Mouse (Mus musculus) neural tube, embryonic 11.5 days (tissue): ENCODE measurements around the gene Gm42906. TPM values are rescaled to one million over a fixed set of nuclear protein-coding genes. Genes with fewer than 3 reads are reported as not detected.

Experiments
- ATAC-seq: fragments of 200-750 bp; cut with Nextera tagmentation; 2 replicates; pipeline ENCODE4 v1.8.0; 2017; ENCODE audit warnings: moderate number of reproducible peaks, mild to moderate bottlenecking, moderate TSS enrichment, moderate library complexity; ENCODE audit not compliant: insufficient read depth, low FRiP score, low TSS enrichment
- DNase-seq: peaks from one replicate; pipeline ENCODE4 v3.0.0-alpha.2; 2015; ENCODE audit warnings: low spot score
- H3K27ac ChIP-seq: fragments of 300-500 bp; sonication (generic); 2 replicates; pipeline ENCODE4 v1.5.1; 2014; ENCODE audit warnings: low read depth, mild to moderate bottlenecking, low read length
- H3K27me3 ChIP-seq: fragments of 300-500 bp; sonication (generic); 2 replicates; pipeline ENCODE4 v1.6.1; 2014; ENCODE audit warnings: mild to moderate bottlenecking, low read length, mixed read lengths; ENCODE audit not compliant: control insufficient read depth, insufficient read depth
- H3K36me3 ChIP-seq: fragments of 300-500 bp; sonication (generic); 2 replicates; pipeline ENCODE4 v1.6.1; 2014; ENCODE audit warnings: mild to moderate bottlenecking, low read length, moderate library complexity, mixed read lengths; ENCODE audit not compliant: control insufficient read depth, insufficient read depth
- H3K4me1 ChIP-seq: fragments of 300-500 bp; sonication (generic); 2 replicates; pipeline ENCODE4 v1.6.1; 2014; ENCODE audit warnings: low read length, mixed read lengths; ENCODE audit not compliant: control insufficient read depth, insufficient read depth
- H3K4me2 ChIP-seq: fragments of 300-500 bp; sonication (generic); 2 replicates; pipeline ENCODE4 v1.6.1; 2014; ENCODE audit warnings: low read depth, mild to moderate bottlenecking, moderate library complexity
- H3K4me3 ChIP-seq: fragments of 300-500 bp; sonication (generic); 2 replicates; pipeline ENCODE4 v1.5.1; 2014; ENCODE audit warnings: low read depth, low read length
- H3K9ac ChIP-seq: fragments of 300-500 bp; sonication (generic); 2 replicates; pipeline ENCODE4 v1.6.1; 2014; ENCODE audit warnings: mild to moderate bottlenecking, low read length
- H3K9me3 ChIP-seq: fragments of 300-500 bp; sonication (generic); 2 replicates; pipeline ENCODE4 v1.6.1; 2016; ENCODE audit warnings: low read length; ENCODE audit not compliant: control insufficient read depth
- WGBS: fragments of 180-500 bp; shearing (Covaris S2); extraction: QIAGEN DNeasy Blood & Tissue Kit; methylation state at CpG from one replicate; pipeline ENCODE4 v1.1.7; 2014; 5-methylcytosine and 5-hydroxymethylcytosine counted together
- polyA plus RNA-seq: library from polyadenylated mRNA; unstranded; fragments of >200 nt; fragmentation: Nextera tagmentation; extraction: Ambion mirVana; gene quantifications from 2 replicates; pipeline ENCODE4 v1.2.1, GENCODE M21; 2014

Gene Gm42906
- polyA plus RNA-seq: not detected in 2 replicates

DNA sequence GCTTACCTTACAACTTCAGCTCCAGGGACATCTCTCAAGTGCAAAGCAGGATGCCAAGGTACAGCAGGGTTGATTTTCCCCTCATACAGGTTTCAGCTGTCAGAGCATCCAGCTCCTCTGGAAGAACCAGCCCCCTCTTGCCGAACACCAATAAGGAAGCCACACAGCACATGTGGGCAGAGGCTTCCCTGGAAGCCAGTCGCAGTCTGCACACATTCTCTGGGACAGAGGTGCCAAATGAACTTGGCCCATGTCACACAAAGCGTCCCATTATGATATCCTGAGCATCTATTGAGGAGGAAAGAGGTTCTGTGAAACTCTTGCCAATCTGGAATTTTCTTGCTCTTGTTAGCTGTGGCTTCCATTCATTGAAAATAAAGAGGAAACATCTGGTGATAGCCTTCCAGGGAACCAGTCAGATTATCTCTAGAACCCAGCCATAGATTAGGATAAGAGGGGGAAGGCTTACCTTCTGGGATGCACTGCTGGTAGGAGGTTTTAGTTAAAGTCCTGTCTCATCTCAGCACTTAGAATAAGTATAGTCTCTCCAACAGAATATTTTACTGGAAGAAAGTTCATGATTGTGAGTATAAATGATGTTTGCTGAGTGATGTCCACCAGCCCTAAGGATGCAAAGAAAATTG is at the start of gene Gm42906:
Gm42906 (minus strand) TSS at position 51 of the 644 bp plus-strand sequence.
- H3K4me2 ChIP-seq: no peak within 1 kb of the TSS
- H3K9me3 ChIP-seq: no peaks in the 10 kb centered on the region
- no peak within 1 kb of the TSS for H3K27ac ChIP-seq
- 77% methylated on average over 3 of the region's 3 CpGs for WGBS
- H3K36me3 ChIP-seq: no peaks in the 10 kb centered on the region
- H3K4me3 ChIP-seq: no peak within 1 kb of the TSS
- H3K9ac ChIP-seq: no peak within 1 kb of the TSS
- DNase-seq (no peak), ATAC-seq (no peak)
- H3K4me1 ChIP-seq: no peaks in the 10 kb centered on the region
- H3K27me3 ChIP-seq: no peaks in the 10 kb centered on the region

DNA sequence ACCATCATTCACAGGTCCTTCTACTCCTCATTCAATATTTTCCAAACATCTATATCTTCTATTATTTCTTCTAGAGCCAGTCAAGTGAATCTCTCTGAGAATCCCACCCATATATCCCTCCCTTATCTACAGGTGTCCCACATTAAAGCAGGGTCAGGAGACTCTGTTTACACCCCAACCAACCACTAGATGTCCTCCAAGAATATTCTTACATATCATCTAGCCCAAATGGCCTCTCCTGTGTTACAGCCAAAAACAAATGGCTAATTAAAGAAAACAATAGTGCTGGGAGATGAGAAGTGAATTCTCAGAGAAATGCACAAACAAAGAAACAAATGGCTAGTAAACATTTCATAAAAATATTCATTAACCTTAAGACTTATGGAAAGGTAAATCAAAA is 17.7 kb upstream of the Gm42906 start:
- no peaks in the 10 kb centered on the region for H3K36me3 ChIP-seq
- ATAC-seq: no peak
- H3K4me2 ChIP-seq: no peak overlapping the region

DNA sequence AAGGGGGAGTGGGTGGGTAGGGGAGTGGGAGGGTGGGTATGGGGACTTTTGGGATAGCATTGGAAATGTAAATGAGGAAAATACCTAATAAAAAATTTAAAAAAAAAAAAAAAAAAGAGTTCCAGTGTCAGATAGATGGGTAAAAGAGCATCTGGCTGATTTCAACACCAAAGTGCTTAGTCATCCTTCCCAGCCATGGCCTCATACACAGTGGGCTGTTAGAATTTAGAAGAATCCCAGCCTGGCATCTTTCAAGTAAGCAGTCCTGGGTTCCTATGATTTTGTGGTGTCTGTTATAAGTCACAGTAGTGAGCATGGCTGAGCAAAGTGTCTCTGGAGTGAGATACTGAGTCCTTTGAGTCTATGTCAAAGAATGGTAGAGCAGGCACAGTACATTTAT is 7.1 kb upstream of the Gm42906 start:
- Histone ChIP-seq H3K4me1 (no peaks in the 10 kb centered on the region), H3K9me3 (no peaks in the 10 kb centered on the region), H3K27me3 (no peaks in the 10 kb centered on the region), H3K36me3 (no peaks in the 10 kb centered on the region), H3K9ac (no peak overlapping the region), H3K4me2 (no peak overlapping the region), H3K4me3 (no peak overlapping the region), H3K27ac (no peak overlapping the region)
- ATAC-seq (no peak), DNase-seq (no peak)

More for the DNA sequence above, 17.7 kb upstream of the Gm42906 start:
- no peaks in the 10 kb centered on the region for H3K9me3 ChIP-seq
- H3K27me3 ChIP-seq: no peaks in the 10 kb centered on the region
- H3K9ac ChIP-seq: no peak overlapping the region
- H3K4me3 ChIP-seq: no peak overlapping the region
- no peak overlapping the region for H3K27ac ChIP-seq
- no peak for DNase-seq
- no peaks in the 10 kb centered on the region for H3K4me1 ChIP-seq

DNA sequence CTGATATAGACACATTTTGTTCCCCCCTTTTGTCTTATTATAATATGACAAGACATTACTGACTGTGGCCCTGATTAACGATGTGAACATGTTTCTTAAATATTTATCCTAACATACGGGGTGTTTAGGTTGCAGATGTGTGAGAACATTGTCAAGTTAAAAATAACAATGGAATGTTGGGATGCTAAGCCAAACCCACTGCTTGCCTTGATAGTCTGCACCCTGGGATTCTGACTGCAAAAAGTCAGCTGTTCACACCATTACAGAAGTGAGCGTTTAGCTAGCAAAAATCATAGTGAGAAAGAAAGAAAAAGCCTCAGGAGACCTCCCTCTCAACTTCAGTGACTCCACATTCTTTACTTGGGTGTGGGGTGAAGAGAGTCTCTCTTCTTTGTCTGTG is 1.5 kb downstream of the Gm42906 start:
- H3K4me1 ChIP-seq: no peaks in the 10 kb centered on the region
- 74% methylated on average over 3 of the region's 3 CpGs for WGBS
- no peak overlapping the region for H3K9ac ChIP-seq
- no peak overlapping the region for H3K4me2 ChIP-seq
- no peaks in the 10 kb centered on the region for H3K36me3 ChIP-seq
- H3K27me3 ChIP-seq: no peaks in the 10 kb centered on the region
- ATAC-seq (no peak), DNase-seq (no peak)
- H3K27ac ChIP-seq: no peak overlapping the region
- no peaks in the 10 kb centered on the region for H3K9me3 ChIP-seq
- H3K4me3 ChIP-seq: no peak overlapping the region

DNA sequence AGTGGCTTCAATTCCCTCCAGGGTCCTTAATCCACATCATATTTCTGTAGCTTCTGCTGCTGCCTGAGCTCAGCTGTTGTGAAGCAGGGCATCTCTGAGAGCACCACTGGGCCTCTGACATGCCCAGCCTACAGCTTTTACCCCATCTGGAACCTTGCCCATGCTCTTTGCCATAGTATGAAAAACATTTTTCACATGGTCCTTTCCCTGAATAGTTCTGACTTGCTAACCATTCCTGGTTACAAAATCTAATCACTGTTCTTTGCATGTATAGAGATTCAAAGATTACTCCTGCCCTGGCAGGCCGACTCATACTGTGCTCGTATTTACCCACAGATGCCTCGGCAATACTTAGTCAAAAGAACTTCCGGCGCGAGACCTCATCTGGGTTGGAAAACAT is 5.3 kb downstream of the Gm42906 start:
- WGBS: 95% methylated on average over 6 of the region's 6 CpGs
- Histone ChIP-seq H3K4me1 (no peaks in the 10 kb centered on the region), H3K27ac (no peak overlapping the region), H3K27me3 (no peaks in the 10 kb centered on the region), H3K4me3 (no peak overlapping the region), H3K4me2 (no peak overlapping the region), H3K9me3 (no peaks in the 10 kb centered on the region), H3K36me3 (no peaks in the 10 kb centered on the region), H3K9ac (no peak overlapping the region)
- DNase-seq (no peak), ATAC-seq (no peak)

DNA sequence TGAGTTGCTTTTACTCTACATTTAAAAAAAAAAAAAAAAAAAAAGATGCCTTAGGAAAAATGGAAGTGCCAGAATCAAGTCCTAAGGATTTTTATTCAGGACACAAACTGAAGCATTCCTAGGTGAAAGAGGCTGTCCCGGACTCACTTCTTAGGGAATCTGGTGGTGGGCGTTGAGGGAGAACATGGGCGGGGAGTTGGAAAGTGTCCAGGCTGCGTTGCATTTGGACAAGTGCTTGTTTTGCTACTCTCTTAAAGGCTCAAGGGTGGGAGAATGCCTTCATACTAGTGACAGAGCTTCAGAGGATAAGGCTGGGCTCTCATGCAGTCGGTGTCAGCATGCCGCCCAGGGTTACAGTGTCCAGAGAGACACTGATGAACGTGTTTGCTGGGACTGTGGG is 6.1 kb downstream of the Gm42906 start:
- DNase-seq (no peak), ATAC-seq (no peak)
- H3K9me3 ChIP-seq: no peaks in the 10 kb centered on the region
- no peaks in the 10 kb centered on the region for H3K36me3 ChIP-seq
- no peak overlapping the region for H3K27ac ChIP-seq
- no peaks in the 10 kb centered on the region for H3K27me3 ChIP-seq
- H3K4me1 ChIP-seq: no peaks in the 10 kb centered on the region
- no peak overlapping the region for H3K9ac ChIP-seq
- no peak overlapping the region for H3K4me2 ChIP-seq
- 76% methylated on average over 7 of the region's 7 CpGs for WGBS
- no peak overlapping the region for H3K4me3 ChIP-seq

DNA sequence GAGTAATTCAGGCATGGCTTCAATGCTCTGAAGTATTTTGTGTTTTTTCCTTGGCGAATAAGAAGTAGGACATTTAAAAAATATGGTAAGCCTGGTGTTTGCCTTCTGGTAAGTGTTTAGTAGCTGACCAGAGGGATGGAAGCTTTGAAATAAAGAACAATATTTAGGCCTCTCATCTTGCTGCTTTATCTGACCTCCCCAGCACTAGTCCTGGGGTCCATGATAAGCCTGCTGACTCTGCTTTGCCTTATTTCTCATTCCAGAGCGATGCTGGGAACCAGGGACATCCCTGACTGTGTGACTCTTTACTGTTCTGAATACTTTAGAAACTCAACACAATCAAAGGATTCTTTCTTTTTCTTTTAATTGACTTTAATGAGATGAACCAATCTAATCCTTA is 9.4 kb downstream of the Gm42906 start:
- no peaks in the 10 kb centered on the region for H3K4me1 ChIP-seq
- no peak overlapping the region for H3K9ac ChIP-seq
- H3K27ac ChIP-seq: no peak overlapping the region
- no peak overlapping the region for H3K4me2 ChIP-seq
- ATAC-seq (no peak), DNase-seq (no peak)
- no peaks in the 10 kb centered on the region for H3K36me3 ChIP-seq
- no peaks in the 10 kb centered on the region for H3K9me3 ChIP-seq
- H3K4me3 ChIP-seq: no peak overlapping the region
- 93% methylated on average over 2 of the region's 2 CpGs for WGBS
- H3K27me3 ChIP-seq: no peaks in the 10 kb centered on the region

DNA sequence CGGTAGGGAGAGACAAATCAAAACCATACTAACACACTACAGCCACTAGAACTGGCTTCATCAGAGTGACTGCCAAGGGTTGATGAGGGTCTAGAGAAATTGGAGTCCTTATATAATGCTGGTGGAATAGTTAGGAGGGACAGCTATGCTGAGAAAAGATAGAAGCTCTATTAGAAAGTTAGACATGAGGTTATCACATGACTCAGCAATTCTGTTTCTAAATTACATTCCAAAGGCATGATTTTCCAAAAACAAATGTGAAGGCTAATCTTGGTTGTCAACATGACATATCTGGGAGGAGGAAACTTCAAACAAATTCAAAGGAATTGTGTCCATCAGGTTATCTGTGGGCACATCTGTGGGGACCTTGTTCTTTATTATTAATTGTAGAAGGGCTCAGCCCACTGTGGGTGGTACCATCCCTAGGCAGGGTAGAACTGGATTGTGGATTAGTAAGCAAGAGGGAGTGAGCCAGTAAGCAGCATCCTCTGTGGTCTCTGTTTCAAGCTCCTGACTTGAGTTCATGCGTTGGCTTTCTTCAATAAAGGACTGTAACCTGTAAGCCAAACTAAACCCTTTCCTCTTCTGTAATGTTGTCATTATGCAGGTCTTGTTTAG is 10.4 kb downstream of the Gm42906 start:
- ATAC-seq: no peak

DNA sequence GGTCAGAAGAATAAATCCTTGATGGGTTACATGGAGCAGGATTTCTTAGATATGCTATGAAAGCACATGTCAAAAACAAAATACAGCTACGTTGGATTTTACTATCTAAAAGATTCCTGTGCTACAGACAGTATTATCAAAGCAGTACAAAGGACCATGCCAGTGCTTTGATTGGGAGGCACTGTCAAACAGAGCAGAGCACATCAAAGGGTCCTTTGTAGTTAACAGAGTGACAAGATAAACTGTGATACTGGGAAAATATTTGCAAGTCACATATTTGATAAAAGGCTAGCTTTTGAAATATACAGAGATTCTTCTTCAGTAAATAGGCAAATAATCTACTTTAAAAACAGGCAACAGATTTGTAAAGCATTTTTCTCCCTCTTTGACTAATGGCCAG is 11.0 kb downstream of the Gm42906 start:
- peaks cover 2% of the 10 kb centered on the region; the same call in 1 of the 2 replicates for H3K4me1 ChIP-seq
- DNase-seq (no peak), ATAC-seq (no peak)
- H3K36me3 ChIP-seq: no peaks in the 10 kb centered on the region
- no peak overlapping the region for H3K27ac ChIP-seq
- H3K27me3 ChIP-seq: no peaks in the 10 kb centered on the region
- no peak overlapping the region for H3K4me2 ChIP-seq
- H3K4me3 ChIP-seq: no peak overlapping the region
- H3K9ac ChIP-seq: no peak overlapping the region
- WGBS: 36% methylated on average over 1 of the region's 1 CpGs
- no peaks in the 10 kb centered on the region for H3K9me3 ChIP-seq

More for the DNA sequence above, 10.4 kb downstream of the Gm42906 start:
- Histone ChIP-seq H3K9me3 (no peaks in the 10 kb centered on the region), H3K4me2 (no peak overlapping the region), H3K4me1 (peaks cover 2% of the 10 kb centered on the region; the same call in 1 of the 2 replicates), H3K4me3 (no peak overlapping the region), H3K9ac (no peak overlapping the region), H3K27ac (no peak overlapping the region), H3K36me3 (no peaks in the 10 kb centered on the region), H3K27me3 (no peaks in the 10 kb centered on the region)
- DNase-seq: no peak
- 87% methylated on average over 2 of the region's 2 CpGs for WGBS
